Mouse (Mus musculus) A20 (cell line): ENCODE results near the gene Pm20d1.

ENCODE experiments used
- DNase-seq: peaks from one replicate; pipeline ENCODE4 v3.0.0-alpha.2; 2011; ENCODE audit warnings: low read depth, low spot score

Pm20d1 gene

GRCm38 (mm10) chr1:131828297-131829126 is 31.3 kb downstream of the Pm20d1 start:
- DNase-seq, result no peak

- DNase-seq, result no peak
Measured at GRCm38 (mm10) chr1:131829279-131829678, 32.1 kb downstream of the Pm20d1 start.

GRCm38 (mm10) chr1:131830561-131830960 is 33.4 kb downstream of the Pm20d1 start:
- no peak for DNase-seq

GRCm38 (mm10) chr1:131830971-131831641 is 33.9 kb downstream of the Pm20d1 start:
- DNase-seq, result no peak

GRCm38 (mm10) chr1:131837035-131837434 is 39.9 kb downstream of the Pm20d1 start:
- DNase-seq, result peak; percentile 47

- no peak for DNase-seq
Measured at GRCm38 (mm10) chr1:131838542-131838941, 41.4 kb downstream of the Pm20d1 start.

- DNase-seq, result no peak
Measured at GRCm38 (mm10) chr1:131839279-131839678, 42.1 kb downstream of the Pm20d1 start.

- DNase-seq, result no peak
Measured at GRCm38 (mm10) chr1:131842221-131842620, 45.0 kb downstream of the Pm20d1 start.

- DNase-seq, result no peak
Measured at GRCm38 (mm10) chr1:131843758-131844157, 46.6 kb downstream of the Pm20d1 start.

- DNase-seq, result no peak
Measured at GRCm38 (mm10) chr1:131844883-131845282, 47.7 kb downstream of the Pm20d1 start.

GRCm38 (mm10) chr1:131846255-131846654 is 49.1 kb downstream of the Pm20d1 start:
- peak; percentile 61 for DNase-seq

GRCm38 (mm10) chr1:131861811-131862210 is 64.6 kb downstream of the Pm20d1 start:
- no peak for DNase-seq

- no peak for DNase-seq
Measured at GRCm38 (mm10) chr1:131865596-131865995, 68.4 kb downstream of the Pm20d1 start.

GRCm38 (mm10) chr1:131866304-131866999 is 69.3 kb downstream of the Pm20d1 start:
- no peak for DNase-seq

GRCm38 (mm10) chr1:131867093-131867945 is 70.1 kb downstream of the Pm20d1 start, which contains the start of gene Rab29:
TSS of gene Rab29 (plus strand) at chr1:131867224.
- peak; percentile 96 for DNase-seq

- no peak for DNase-seq
Measured at GRCm38 (mm10) chr1:131867946-131868290, 70.7 kb downstream of the Pm20d1 start.

GRCm38 (mm10) chr1:131869561-131869960 is 72.4 kb downstream of the Pm20d1 start:
- DNase-seq, result no peak
